Mouse (Mus musculus): ENCODE results near the gene Mylip. TPM values are rescaled to one million over a fixed set of nuclear protein-coding genes. Genes with fewer than 3 reads are reported as not detected.

The Mylip gene
- polyA plus RNA-seq, 1 experiment from 2014 or later: 6.4 TPM

DNA sequence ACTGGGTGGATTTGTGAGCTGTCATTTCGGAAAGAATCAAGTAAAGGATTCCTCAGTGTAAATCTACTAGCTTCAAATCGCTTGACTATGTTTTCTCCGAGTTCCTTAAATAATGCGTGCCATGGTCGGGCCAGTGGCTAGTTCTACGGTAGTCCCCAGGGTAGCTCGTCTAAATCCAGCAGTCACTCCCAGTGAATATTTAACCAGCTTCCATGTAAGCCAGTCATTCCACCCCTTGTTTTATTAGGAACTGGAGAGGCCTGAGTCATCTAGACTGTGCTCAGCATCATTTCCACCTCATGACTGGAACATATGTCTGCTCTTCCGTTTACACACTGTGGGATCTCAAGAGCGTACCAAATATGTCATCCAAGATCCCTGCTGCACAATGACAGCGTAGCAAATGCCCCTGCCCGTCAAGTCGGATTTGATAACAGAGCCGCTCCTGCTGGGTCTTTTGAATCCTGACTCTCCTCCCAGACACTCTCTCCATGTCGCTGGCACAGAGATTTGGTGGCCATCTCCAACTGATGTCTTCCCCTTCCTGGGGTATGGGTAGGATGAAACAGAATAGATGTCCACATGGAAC, 71.9 kb downstream of the Mylip start:
- no peak overlapping the region for H3K9ac ChIP-seq (ENCODE audit: low read length)
- ATAC-seq (ENCODE audit: insufficient number of reproducible peaks, insufficient read depth, low FRiP score, low read depth): no peak
- no peak overlapping the region for H3K27ac ChIP-seq (replicated peaks in 1 of 2; ENCODE audit: control insufficient read depth in 1 of 2, insufficient read depth in 1 of 2, low read depth in 2 of 2, low read length in 2 of 2)
- H3K9me3 ChIP-seq (ENCODE audit: control insufficient read depth, low read length): no peaks in the 10 kb centered on the region
- H3K4me3 ChIP-seq (ENCODE audit: control insufficient read depth in 1 of 2, insufficient read depth in 1 of 2, low read depth in 1 of 2, low read length in 2 of 2): no peak overlapping the region
- WGBS: 61% methylated on average over 14 of the region's 14 CpGs
- H3K4me2 ChIP-seq (ENCODE audit: low read length): no peak overlapping the region
- 0 out of 4 replicates have a peak, but pooled peaks cover 0 to 2% of the 10 kb centered on the region in 2 experiments for H3K4me1 ChIP-seq (ENCODE audit: control insufficient read depth in 2 of 2, insufficient read depth in 2 of 2, low read length in 2 of 2)
- no peaks in the 10 kb centered on the region for H3K36me3 ChIP-seq (ENCODE audit: control insufficient read depth, insufficient read depth, low read length)
- H3K27me3 ChIP-seq (ENCODE audit: control insufficient read depth, insufficient read depth, low read length): no peaks in the 10 kb centered on the region

Other genes with a start within 250 kb of the Mylip start
- gene Gmpr, start 117.7 kb downstream of the Mylip start, polyA plus RNA-seq (2014; fragmentation: Nextera tagmentation; extraction: Ambion mirVana): 202 and 210 TPM in 2 replicates